Mouse (Mus musculus): Measurements from ENCODE around the gene Smurf1. TPM values are rescaled to one million over a fixed set of nuclear protein-coding genes. Genes with fewer than 3 reads are reported as not detected.

The Smurf1 gene
- polyA plus RNA-seq, 1 experiment = 16.4 TPM

GRCm38 (mm10) chr5:144998491-144998890, 32.8 kb upstream of the Smurf1 start:
- TF ChIP-seq POLR2A (IDR thresholded peaks at IDR 0.05; ENCODE audit: low read depth, low read length) (no peak), CTCF (IDR thresholded peaks at IDR 0.05; ENCODE audit: extremely low read depth, insufficient read depth, insufficient read length, insufficient replicate concordance) (no peak)
- Histone ChIP-seq H3K4me3 (ENCODE audit: extremely low read depth, insufficient read depth, insufficient read length) (no peak overlapping the region), H3K4me1 (ENCODE audit: control insufficient read depth, insufficient read depth, insufficient read length) (no peaks in the 10 kb centered on the region), H3K36me3 (ENCODE audit: control insufficient read depth, insufficient read depth, low read length) (no peaks in the 10 kb centered on the region), H3K27me3 (ENCODE audit: control insufficient read depth, insufficient read depth, low read length) (no peaks in the 10 kb centered on the region), H3K27ac (ENCODE audit: insufficient read depth, low read length) (no peak overlapping the region)
- WGBS = 71% methylated on average over 2 of the region's 2 CpGs
- DNase-seq (ENCODE audit: low read depth in 1 of 2, low spot score in 2 of 2) = no peak

DNA sequence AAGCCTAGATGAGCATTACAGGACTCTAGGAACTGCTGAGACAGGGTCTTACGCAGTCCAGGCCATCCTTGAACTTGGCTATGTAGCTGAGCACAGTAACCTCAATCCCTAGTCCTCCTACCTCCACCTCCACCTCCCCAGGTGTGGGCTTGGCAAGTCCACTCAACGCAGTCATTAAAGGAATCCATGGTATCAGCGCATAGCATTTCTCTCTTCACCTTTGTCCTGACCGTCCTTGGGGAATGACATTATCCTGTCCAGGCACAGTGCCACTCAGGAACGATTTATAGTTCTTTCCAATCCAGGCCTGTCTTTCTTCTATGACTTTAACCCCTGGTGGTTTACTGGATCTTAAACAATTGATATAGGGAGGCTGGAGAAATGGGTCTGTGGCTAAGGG, 24.8 kb upstream of the Smurf1 start:
- no peak overlapping the region for H3K27ac ChIP-seq (ENCODE audit: insufficient read depth, low read length)
- TF ChIP-seq CTCF (IDR thresholded peaks at IDR 0.05; ENCODE audit: extremely low read depth, insufficient read depth, insufficient read length, insufficient replicate concordance) (no peak), POLR2A (IDR thresholded peaks at IDR 0.05; ENCODE audit: low read depth, low read length) (no peak)
- no peaks in the 10 kb centered on the region for H3K36me3 ChIP-seq (ENCODE audit: control insufficient read depth, insufficient read depth, low read length)
- no peak for DNase-seq (ENCODE audit: low read depth in 1 of 2, low spot score in 2 of 2)
- H3K4me3 ChIP-seq (ENCODE audit: extremely low read depth, insufficient read depth, insufficient read length) = no peak overlapping the region
- no peaks in the 10 kb centered on the region for H3K27me3 ChIP-seq (ENCODE audit: control insufficient read depth, insufficient read depth, low read length)
- H3K4me1 ChIP-seq (ENCODE audit: control insufficient read depth, insufficient read depth, insufficient read length) = no peaks in the 10 kb centered on the region
- WGBS = 80% methylated on average over 5 of the region's 5 CpGs

- 72% methylated on average over 2 of the region's 2 CpGs for WGBS
- Histone ChIP-seq H3K36me3 (ENCODE audit: control insufficient read depth, insufficient read depth, low read length) (no peaks in the 10 kb centered on the region), H3K27ac (ENCODE audit: insufficient read depth, low read length) (no peak overlapping the region), H3K4me3 (ENCODE audit: extremely low read depth, insufficient read depth, insufficient read length) (no peak overlapping the region), H3K27me3 (ENCODE audit: control insufficient read depth, insufficient read depth, low read length) (no peaks in the 10 kb centered on the region), H3K4me1 (ENCODE audit: control insufficient read depth, insufficient read depth, insufficient read length) (no peaks in the 10 kb centered on the region)
- DNase-seq (ENCODE audit: low read depth in 1 of 2, low spot score in 2 of 2) = no peak
- TF ChIP-seq CTCF (IDR thresholded peaks at IDR 0.05; ENCODE audit: extremely low read depth, insufficient read depth, insufficient read length, insufficient replicate concordance) (no peak), POLR2A (IDR thresholded peaks at IDR 0.05; ENCODE audit: low read depth, low read length) (no peak)
These were observed 24.4 kb upstream of the Smurf1 start for GRCm38 (mm10) chr5:144990051-144990450.

DNA sequence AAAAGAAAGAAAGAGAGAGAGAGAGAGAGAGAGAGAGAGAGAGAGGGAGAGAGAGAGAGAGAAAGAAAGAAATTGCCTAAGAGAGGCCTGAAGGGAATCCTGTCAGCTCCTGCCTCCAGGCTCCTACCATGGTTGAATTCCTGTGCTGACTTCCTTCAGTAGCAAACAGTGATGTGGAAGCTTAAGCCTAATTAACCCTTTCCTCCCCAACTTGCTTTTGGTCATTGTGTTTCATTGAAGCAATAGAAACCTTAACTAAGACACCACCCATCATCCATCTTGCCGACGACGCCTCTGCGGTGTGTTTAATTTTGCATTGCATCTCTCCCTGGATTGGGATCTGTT, 23.4 kb upstream of the Smurf1 start:
- Histone ChIP-seq H3K4me3 (ENCODE audit: extremely low read depth, insufficient read depth, insufficient read length) (no peak overlapping the region), H3K4me1 (ENCODE audit: control insufficient read depth, insufficient read depth, insufficient read length) (no peaks in the 10 kb centered on the region), H3K27ac (ENCODE audit: insufficient read depth, low read length) (no peak overlapping the region), H3K27me3 (ENCODE audit: control insufficient read depth, insufficient read depth, low read length) (no peaks in the 10 kb centered on the region), H3K36me3 (ENCODE audit: control insufficient read depth, insufficient read depth, low read length) (no peaks in the 10 kb centered on the region)
- no peak for DNase-seq (ENCODE audit: low read depth in 1 of 2, low spot score in 2 of 2)
- WGBS = 89% methylated on average over 4 of the region's 4 CpGs
- TF ChIP-seq CTCF (IDR thresholded peaks at IDR 0.05; ENCODE audit: extremely low read depth, insufficient read depth, insufficient read length, insufficient replicate concordance) (no peak), POLR2A (IDR thresholded peaks at IDR 0.05; ENCODE audit: low read depth, low read length) (no peak)

GRCm38 (mm10) chr5:144988340-144989060, 22.9 kb upstream of the Smurf1 start:
- H3K27me3 ChIP-seq (ENCODE audit: control insufficient read depth, insufficient read depth, low read length) = no peaks in the 10 kb centered on the region
- H3K36me3 ChIP-seq (ENCODE audit: control insufficient read depth, insufficient read depth, low read length) = no peaks in the 10 kb centered on the region
- no peaks in the 10 kb centered on the region for H3K4me1 ChIP-seq (ENCODE audit: control insufficient read depth, insufficient read depth, insufficient read length)
- 61% methylated on average over 9 of the region's 9 CpGs for WGBS
- H3K27ac ChIP-seq (ENCODE audit: insufficient read depth, low read length) = no peak overlapping the region
- no peak for DNase-seq (ENCODE audit: low read depth in 1 of 2, low spot score in 2 of 2)
- TF ChIP-seq POLR2A (IDR thresholded peaks at IDR 0.05; ENCODE audit: low read depth, low read length) = no peak
- TF ChIP-seq CTCF (IDR thresholded peaks at IDR 0.05; ENCODE audit: extremely low read depth, insufficient read depth, insufficient read length, insufficient replicate concordance) = peak; percentile 21; the same call in 1 of the 2 replicates
- H3K4me3 ChIP-seq (ENCODE audit: extremely low read depth, insufficient read depth, insufficient read length) = no peak overlapping the region

GRCm38 (mm10) chr5:144987561-144987960, 21.9 kb upstream of the Smurf1 start:
- no peak overlapping the region for H3K27ac ChIP-seq (ENCODE audit: insufficient read depth, low read length)
- no peak for DNase-seq (ENCODE audit: low read depth in 1 of 2, low spot score in 2 of 2)
- WGBS = 89% methylated on average over 13 of the region's 13 CpGs
- H3K4me3 ChIP-seq (ENCODE audit: extremely low read depth, insufficient read depth, insufficient read length) = no peak overlapping the region
- no peaks in the 10 kb centered on the region for H3K36me3 ChIP-seq (ENCODE audit: control insufficient read depth, insufficient read depth, low read length)
- H3K4me1 ChIP-seq (ENCODE audit: control insufficient read depth, insufficient read depth, insufficient read length) = no peaks in the 10 kb centered on the region
- H3K27me3 ChIP-seq (ENCODE audit: control insufficient read depth, insufficient read depth, low read length) = no peaks in the 10 kb centered on the region
- TF ChIP-seq POLR2A (IDR thresholded peaks at IDR 0.05; ENCODE audit: low read depth, low read length) (no peak), CTCF (IDR thresholded peaks at IDR 0.05; ENCODE audit: extremely low read depth, insufficient read depth, insufficient read length, insufficient replicate concordance) (no peak)

DNA sequence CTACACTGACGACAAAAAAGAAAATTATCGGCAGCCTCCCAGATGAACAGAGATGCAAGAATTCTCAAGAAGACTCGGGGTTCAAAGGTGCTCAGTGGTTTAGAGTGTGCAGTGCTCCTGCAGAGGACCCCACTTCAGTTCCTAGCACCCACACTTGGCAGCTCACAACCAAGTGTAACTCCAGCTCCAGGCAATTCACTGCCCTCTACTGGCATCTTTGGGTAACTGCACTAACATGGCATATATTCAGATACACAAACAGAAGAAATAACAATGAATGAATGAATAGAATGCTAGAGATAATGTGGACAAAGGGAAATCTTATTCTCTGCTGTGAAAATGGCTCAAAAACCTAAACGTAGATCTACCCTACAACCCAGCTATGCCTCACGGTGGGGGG, 19.2 kb upstream of the Smurf1 start:
- Histone ChIP-seq H3K36me3 (ENCODE audit: control insufficient read depth, insufficient read depth, low read length) (no peaks in the 10 kb centered on the region), H3K27ac (ENCODE audit: insufficient read depth, low read length) (no peak overlapping the region), H3K27me3 (ENCODE audit: control insufficient read depth, insufficient read depth, low read length) (no peaks in the 10 kb centered on the region), H3K4me1 (ENCODE audit: control insufficient read depth, insufficient read depth, insufficient read length) (no peaks in the 10 kb centered on the region), H3K4me3 (ENCODE audit: extremely low read depth, insufficient read depth, insufficient read length) (no peak overlapping the region)
- TF ChIP-seq CTCF (IDR thresholded peaks at IDR 0.05; ENCODE audit: extremely low read depth, insufficient read depth, insufficient read length, insufficient replicate concordance) (no peak), POLR2A (IDR thresholded peaks at IDR 0.05; ENCODE audit: low read depth, low read length) (no peak)
- 94% methylated on average over 5 of the region's 5 CpGs for WGBS
- DNase-seq (ENCODE audit: low read depth in 1 of 2, low spot score in 2 of 2) = no peak

All from spleen, adult 2 months (tissue).